7 mouse cellular contexts compared by ENCODE assay signal in the genomic region with DNA sequence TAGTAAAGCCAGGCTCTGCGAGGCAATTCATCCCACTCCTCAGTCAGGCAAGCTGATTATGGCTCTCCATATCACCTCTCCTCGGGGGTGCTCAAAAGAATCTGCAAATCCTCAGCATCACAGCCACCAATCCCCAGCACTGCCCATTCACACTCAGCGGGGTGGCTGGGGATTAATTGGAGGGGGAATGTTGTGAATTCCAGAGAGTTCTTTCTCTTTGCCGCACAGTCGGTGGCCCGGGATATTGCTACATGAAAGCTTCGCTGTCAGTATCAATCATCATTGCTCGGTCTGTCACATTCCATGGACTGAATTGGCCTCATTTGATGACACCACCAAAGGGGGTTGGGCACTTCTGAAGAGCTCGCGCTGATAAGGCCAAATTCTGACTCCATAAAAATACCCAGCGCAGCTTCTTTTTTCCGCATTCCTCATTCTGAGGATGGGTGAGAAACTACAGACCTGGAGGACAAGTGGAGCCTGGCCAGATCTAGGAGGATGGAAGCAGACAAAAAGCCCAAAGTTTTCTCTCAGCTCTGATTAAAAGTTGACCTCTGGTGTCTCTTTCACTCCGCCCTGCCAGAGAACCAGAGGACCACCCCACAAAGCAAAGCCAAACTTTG. TPM values are rescaled to one million over a fixed set of nuclear protein-coding genes. Genes with fewer than 3 reads are reported as not detected.
DNase-seq lines count a peak whose midpoint lies in the region; ATAC-seq and TF ChIP-seq lines count a peak whose summit lies in the region.

No protein-coding gene starts in this region.

- ATAC-seq in stomach, embryonic 16.5 days (ENCODE audit: insufficient read depth, low FRiP score): no peak
- ATAC-seq in stomach, postnatal 0 days (ENCODE audit: low FRiP score, low TSS enrichment): no peak
- ATAC-seq in forebrain, embryonic 11.5 days (replicated peaks; ENCODE audit: low FRiP score): peak; percentile 90
- peak; percentile 19; the same call in 1 of the 2 replicates for ATAC-seq in limb, embryonic 13.5 days (ENCODE audit: low FRiP score, low read depth)

- no peaks in the 10 kb centered on the region for H3K9me3 ChIP-seq in stomach, embryonic 16.5 days (replicated peaks; ENCODE audit: control insufficient read depth, low read length)
- H3K9me3 ChIP-seq in stomach, postnatal 0 days (ENCODE audit: control insufficient read depth, low read length): no peaks in the 10 kb centered on the region
- no peaks in the 10 kb centered on the region for H3K9me3 ChIP-seq in forebrain, embryonic 11.5 days (ENCODE audit: control insufficient read depth, low read length)
- no peaks in the 10 kb centered on the region for H3K9me3 ChIP-seq in limb, embryonic 13.5 days

- TF ChIP-seq EP300 in stomach, postnatal 0 days (optimal IDR thresholded peaks at IDR 0.05): no peak

- H3K36me3 ChIP-seq in stomach, embryonic 16.5 days (ENCODE audit: control insufficient read depth, insufficient read depth, low read length): no peaks in the 10 kb centered on the region
- H3K36me3 ChIP-seq in stomach, postnatal 0 days (ENCODE audit: control insufficient read depth, insufficient read depth, low read length): no peaks in the 10 kb centered on the region
- H3K36me3 ChIP-seq in forebrain, embryonic 11.5 days (ENCODE audit: control insufficient read depth, insufficient read depth, low read length): no peaks in the 10 kb centered on the region
- H3K36me3 ChIP-seq in limb, embryonic 13.5 days: no peaks in the 10 kb centered on the region

- H3K27ac ChIP-seq in stomach, embryonic 16.5 days (ENCODE audit: low read length): no peak overlapping the region
- no peak overlapping the region for H3K27ac ChIP-seq in stomach, postnatal 0 days (replicated peaks)
- H3K27ac ChIP-seq in forebrain, embryonic 11.5 days (ENCODE audit: low read depth, low read length): no peak overlapping the region
- no peak overlapping the region for H3K27ac ChIP-seq in limb, embryonic 13.5 days

- 0 out of 2 replicates have a peak overlapping the region, but pooled peaks have one; percentile 27 for H3K4me2 ChIP-seq in stomach, embryonic 16.5 days (ENCODE audit: low read depth, low read length)
- H3K4me2 ChIP-seq in stomach, postnatal 0 days (replicated peaks; ENCODE audit: low read depth): no peak overlapping the region; the same call in 1 of the 2 replicates
- H3K4me2 ChIP-seq in forebrain, embryonic 11.5 days (ENCODE audit: low read depth, low read length, severe bottlenecking): peak overlapping the region; percentile 18; the same call in 1 of the 2 replicates
- H3K4me2 ChIP-seq in limb, embryonic 13.5 days (replicated peaks): peak overlapping the region; percentile 28

- no peak for TF ChIP-seq CTCF in stomach, postnatal 0 days (IDR thresholded peaks at IDR 0.05; ENCODE audit: low read depth)

- 8% methylated on average over 13 of the region's 13 CpGs for WGBS in stomach, embryonic 16.5 days
- WGBS in stomach, postnatal 0 days: 9% methylated on average over 13 of the region's 13 CpGs
- WGBS in forebrain, embryonic 11.5 days: 3% methylated on average over 13 of the region's 13 CpGs
- 4% methylated on average over 13 of the region's 13 CpGs for WGBS in limb, embryonic 13.5 days

- H3K27me3 ChIP-seq in stomach, embryonic 16.5 days (ENCODE audit: control insufficient read depth, insufficient read depth, low read length): no peaks in the 10 kb centered on the region
- no peaks in the 10 kb centered on the region for H3K27me3 ChIP-seq in stomach, postnatal 0 days (ENCODE audit: control insufficient read depth, insufficient read depth, low read length)
- H3K27me3 ChIP-seq in forebrain, embryonic 11.5 days (ENCODE audit: control insufficient read depth, insufficient read depth, low read length): 0 out of 2 replicates have a peak, but pooled peaks cover 6% of the 10 kb centered on the region
- no peaks in the 10 kb centered on the region; the same call in 1 of the 2 replicates for H3K27me3 ChIP-seq in limb, embryonic 13.5 days

- no peaks in the 10 kb centered on the region for H3K4me1 ChIP-seq in stomach, embryonic 16.5 days (ENCODE audit: control insufficient read depth, insufficient read depth, low read length)
- H3K4me1 ChIP-seq in stomach, postnatal 0 days (replicated peaks; ENCODE audit: control insufficient read depth, insufficient read depth): no peaks in the 10 kb centered on the region
- H3K4me1 ChIP-seq in forebrain, embryonic 11.5 days (replicated peaks; ENCODE audit: control insufficient read depth, insufficient read depth, low read length): no peaks in the 10 kb centered on the region; the same call in 1 of the 2 replicates
- H3K4me1 ChIP-seq in limb, embryonic 13.5 days: peaks cover 7% of the 10 kb centered on the region; the same call in 1 of the 2 replicates

- no peak for DNase-seq in stomach, postnatal 0 days (ENCODE audit: low spot score)
- DNase-seq in forebrain, embryonic 11.5 days (ENCODE audit: low spot score): peak; percentile 87
- no peak for DNase-seq in urinary bladder, postnatal 10 days (ENCODE audit: low spot score)
- DNase-seq in layer of hippocampus, adult 9-10 months (ENCODE audit: low spot score): no peak
- no peak for DNase-seq in urinary bladder, adult 18-20 months (ENCODE audit: low spot score in 2 of 2)

- H3K4me3 ChIP-seq in stomach, embryonic 16.5 days (replicated peaks; ENCODE audit: low read length): no peak overlapping the region
- H3K4me3 ChIP-seq in stomach, postnatal 0 days (ENCODE audit: low read depth, low read length): no peak overlapping the region
- H3K4me3 ChIP-seq in forebrain, embryonic 11.5 days (ENCODE audit: low read depth, low read length): no peak overlapping the region
- H3K4me3 ChIP-seq in limb, embryonic 13.5 days: no peak overlapping the region

- H3K9ac ChIP-seq in stomach, embryonic 16.5 days (ENCODE audit: low read length): no peak overlapping the region
- no peak overlapping the region for H3K9ac ChIP-seq in stomach, postnatal 0 days (ENCODE audit: low read length)
- H3K9ac ChIP-seq in forebrain, embryonic 11.5 days (ENCODE audit: low read length): no peak overlapping the region
- no peak overlapping the region for H3K9ac ChIP-seq in limb, embryonic 13.5 days

RNA-seq across cellular contexts. Expression of gene Wls, which starts 57.1 kb away (rescaled TPM):
- polyA plus RNA-seq in stomach, embryonic 16.5 days (2015; fragmentation: Nextera tagmentation; extraction: Ambion mirVana): 108 and 114 TPM in 2 replicates
- 81.1 and 82.8 TPM in 2 replicates for polyA plus RNA-seq in stomach, postnatal 0 days (2015; fragmentation: Nextera tagmentation; extraction: Ambion mirVana)
- 120 and 127 TPM in 2 replicates for polyA plus RNA-seq in forebrain, embryonic 11.5 days (2014; fragmentation: Nextera tagmentation; extraction: Ambion mirVana)
- polyA plus RNA-seq in limb, embryonic 13.5 days (2015; fragmentation: Nextera tagmentation; extraction: Ambion mirVana): 186 and 199 TPM in 2 replicates

Comparison
In these comparisons a context has a peak if more than half of its experiments do, and no peak if none do; other contexts are left out.
1. ATAC-seq: peak in forebrain, embryonic 11.5 days (single experiment) and limb, embryonic 13.5 days (single experiment); none in stomach, embryonic 16.5 days (single experiment) and stomach, postnatal 0 days (single experiment).